ENCODE assay signal across 12 mouse cellular contexts in genomic region chr14:78428233-78429019, GRCm38 (mm10).
A peak's percentile ranks its signal among the peaks of the same experiment; 100 is the strongest.
DNase-seq lines count a peak whose midpoint lies in the region; ATAC-seq lines count a peak whose summit lies in the region.
"Had no signal": no experiment of that assay in that cellular context is flagged by ENCODE, and none has a peak within 500 bp of the region (broad histone marks: within the 10 kb centered on the region; RNA-seq: fewer than 3 reads in every experiment).

No protein-coding gene starts in this region.

- DNase-seq in kidney, adult 11 months, result peak; percentile 14
- no peak for DNase-seq in kidney, postnatal 4 days
- peak; percentile 67 for DNase-seq in A20 (ENCODE audit: low read depth, low spot score)
- DNase-seq in embryonic facial prominence, embryonic 14.5 days (ENCODE audit: low spot score), result peak; percentile 48
- DNase-seq in heart, postnatal 36 days, result peak; percentile 3 to 9
- DNase-seq in liver, embryonic 11.5 days (ENCODE audit: low spot score), result no peak
- DNase-seq in embryo, embryonic 11 days, result no peak
- no peak for DNase-seq in spleen, postnatal 10 days (ENCODE audit: low spot score in 2 of 2)
- DNase-seq: cerebellum, adult 11-12 months had no signal

- intact Hi-C loops in heart, postnatal 36 days (cut with DNase I), result no loop called here

- no peaks in the 10 kb centered on the region for H3K9me3 ChIP-seq in embryonic facial prominence, embryonic 14.5 days (ENCODE audit: control insufficient read depth, low read length)
- H3K9me3 ChIP-seq in liver, embryonic 11.5 days (ENCODE audit: control insufficient read depth, low read length), result no peaks in the 10 kb centered on the region
- H3K9me3 ChIP-seq: hindbrain, embryonic 10.5 days; neural tube, embryonic 12.5 days had no signal

- no peaks in the 10 kb centered on the region; the same call in 1 of the 2 replicates for H3K4me1 ChIP-seq in embryonic facial prominence, embryonic 14.5 days (ENCODE audit: control insufficient read depth, insufficient read depth, low read length)
- H3K4me1 ChIP-seq in liver, embryonic 11.5 days (replicated peaks; ENCODE audit: control insufficient read depth, insufficient read depth, low read length), result no peaks in the 10 kb centered on the region
- H3K4me1 ChIP-seq: neural tube, embryonic 12.5 days had no signal

- WGBS in embryonic facial prominence, embryonic 14.5 days, result 71% methylated on average over 10 of the region's 10 CpGs
- WGBS in liver, embryonic 11.5 days, result 81% methylated on average over 10 of the region's 10 CpGs

- H3K36me3 ChIP-seq in embryonic facial prominence, embryonic 14.5 days (ENCODE audit: control insufficient read depth, insufficient read depth, low read length), result no peaks in the 10 kb centered on the region
- H3K36me3 ChIP-seq in liver, embryonic 11.5 days (ENCODE audit: control insufficient read depth, insufficient read depth, low read length), result no peaks in the 10 kb centered on the region
- H3K36me3 ChIP-seq: hindbrain, embryonic 10.5 days; neural tube, embryonic 12.5 days had no signal

- no peak for ATAC-seq in embryonic facial prominence, embryonic 14.5 days (ENCODE audit: low read depth)
- no peak for ATAC-seq in liver, embryonic 11.5 days (replicated peaks; ENCODE audit: low FRiP score)

- H3K4me2 ChIP-seq in embryonic facial prominence, embryonic 14.5 days (ENCODE audit: low read depth, low read length), result no peak overlapping the region
- no peak overlapping the region for H3K4me2 ChIP-seq in liver, embryonic 11.5 days
- H3K4me2 ChIP-seq: neural tube, embryonic 12.5 days had no signal

- H3K27me3 ChIP-seq in embryonic facial prominence, embryonic 14.5 days (replicated peaks; ENCODE audit: control insufficient read depth, insufficient read depth, low read length), result no peaks in the 10 kb centered on the region
- no peaks in the 10 kb centered on the region for H3K27me3 ChIP-seq in liver, embryonic 11.5 days (replicated peaks; ENCODE audit: control insufficient read depth, insufficient read depth, low read length)
- H3K27me3 ChIP-seq: neural tube, embryonic 12.5 days had no signal

- no peak overlapping the region for H3K4me3 ChIP-seq in embryonic facial prominence, embryonic 14.5 days (ENCODE audit: low read depth, low read length)
- H3K4me3 ChIP-seq in liver, embryonic 11.5 days (ENCODE audit: low read depth, low read length), result no peak overlapping the region
- H3K4me3 ChIP-seq: hindbrain, embryonic 10.5 days; neural tube, embryonic 12.5 days had no signal

- H3K27ac ChIP-seq in embryonic facial prominence, embryonic 14.5 days (replicated peaks; ENCODE audit: low read depth, low read length), result no peak overlapping the region
- no peak overlapping the region for H3K27ac ChIP-seq in liver, embryonic 11.5 days (ENCODE audit: low read depth, low read length)
- H3K27ac ChIP-seq: hindbrain, embryonic 10.5 days; liver, embryonic 14.5 days; neural tube, embryonic 12.5 days had no signal

- no peak overlapping the region for H3K9ac ChIP-seq in embryonic facial prominence, embryonic 14.5 days (ENCODE audit: low read depth, low read length)
- no peak overlapping the region for H3K9ac ChIP-seq in liver, embryonic 11.5 days (ENCODE audit: low read depth, low read length)
- H3K9ac ChIP-seq: liver, embryonic 14.5 days; neural tube, embryonic 12.5 days had no signal

Comparison
In these comparisons a context has a peak if more than half of its experiments do, and no peak if none do; other contexts are left out.
1. DNase-seq: peak in kidney, adult 11 months (single experiment), A20 (single experiment), embryonic facial prominence, embryonic 14.5 days (single experiment) and heart, postnatal 36 days (2 of 2); none in kidney, postnatal 4 days (0 of 2), liver, embryonic 11.5 days (single experiment), embryo, embryonic 11 days (single experiment) and spleen, postnatal 10 days (0 of 2).